Mouse (Mus musculus): ENCODE measurements around the gene Popdc2. TPM values are rescaled to one million over a fixed set of nuclear protein-coding genes. Genes with fewer than 3 reads are reported as not detected.

Gene Popdc2
- total and polyA plus RNA-seq, 2 experiments: 0.18 TPM

DNA sequence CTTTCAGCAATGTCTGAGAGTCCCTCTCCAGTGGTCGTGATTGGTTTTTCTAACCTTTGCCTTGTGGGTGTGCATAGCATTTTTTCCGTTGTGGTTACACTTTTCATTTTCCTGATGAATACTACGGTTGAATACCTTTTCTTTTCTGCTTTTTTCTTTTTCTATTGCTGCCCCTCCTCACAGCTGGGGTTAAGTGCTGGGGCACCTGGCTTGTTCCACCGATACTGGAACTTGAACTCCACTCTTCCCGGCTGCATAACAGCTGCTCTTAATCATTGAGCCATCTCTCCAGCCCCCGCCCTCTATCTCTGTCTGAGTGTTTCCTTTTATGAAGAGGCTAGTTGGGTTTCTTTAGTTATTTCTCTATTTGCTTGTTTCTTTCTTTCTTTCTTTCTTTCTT is 17.1 kb downstream of the Popdc2 start:
- no peak overlapping the region for H3K27ac ChIP-seq (replicated peaks; ENCODE audit: insufficient read depth, low read depth, low read length)

DNA sequence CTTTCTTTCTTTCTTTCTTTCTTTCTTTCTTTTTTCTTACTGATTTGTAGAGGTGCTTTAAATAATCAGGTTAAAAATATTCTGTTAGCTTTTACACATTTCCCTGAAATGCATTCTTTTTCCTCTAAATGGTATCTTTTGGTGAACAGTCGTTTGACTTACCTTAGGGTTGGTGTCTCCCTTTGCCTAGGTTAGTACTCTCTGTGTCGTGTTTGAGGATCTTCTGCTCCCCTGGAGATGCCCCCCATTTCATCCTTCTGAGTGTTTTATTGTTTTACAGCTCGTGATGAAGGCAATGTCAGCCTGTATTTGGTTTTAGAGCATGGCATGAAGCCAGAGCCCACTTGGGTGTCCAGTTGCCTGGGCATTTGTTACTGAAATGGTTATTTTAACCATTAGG is 17.5 kb downstream of the Popdc2 start:
- DNase-seq (ENCODE audit: extremely low read depth, low read depth, low spot score): no peak
- H3K4me3 ChIP-seq (ENCODE audit: insufficient read depth, low read depth, low read length): no peak overlapping the region
- H3K9ac ChIP-seq (ENCODE audit: low read depth, low read length): no peak overlapping the region
- H3K27me3 ChIP-seq (ENCODE audit: control insufficient read depth, insufficient read depth, low read length): no peaks in the 10 kb centered on the region
- TF ChIP-seq POLR2A (IDR thresholded peaks at IDR 0.05; ENCODE audit: extremely low read depth, insufficient read depth, low read length) (no peak), CTCF (IDR thresholded peaks at IDR 0.05; ENCODE audit: low read depth, low read length) (no peak)
- 79% methylated on average over 3 of the region's 3 CpGs for WGBS
- no peaks in the 10 kb centered on the region for H3K36me3 ChIP-seq (ENCODE audit: control insufficient read depth, insufficient read depth, low read length)
- no peak overlapping the region for H3K27ac ChIP-seq (replicated peaks; ENCODE audit: insufficient read depth, low read depth, low read length)
- H3K79me2 ChIP-seq (ENCODE audit: control insufficient read depth, insufficient read depth, low read length): no peaks in the 10 kb centered on the region
- H3K4me1 ChIP-seq (ENCODE audit: control insufficient read depth, insufficient read depth, low read length): no peaks in the 10 kb centered on the region; the same call in 1 of the 2 replicates

More for the DNA sequence above, 17.1 kb downstream of the Popdc2 start:
- H3K79me2 ChIP-seq (ENCODE audit: control insufficient read depth, insufficient read depth, low read length): no peaks in the 10 kb centered on the region
- TF ChIP-seq POLR2A (IDR thresholded peaks at IDR 0.05; ENCODE audit: extremely low read depth, insufficient read depth, low read length) (no peak), CTCF (IDR thresholded peaks at IDR 0.05; ENCODE audit: low read depth, low read length) (no peak)
- no peaks in the 10 kb centered on the region for H3K36me3 ChIP-seq (ENCODE audit: control insufficient read depth, insufficient read depth, low read length)
- WGBS: 58% methylated on average over 6 of the region's 6 CpGs
- no peaks in the 10 kb centered on the region for H3K27me3 ChIP-seq (ENCODE audit: control insufficient read depth, insufficient read depth, low read length)
- H3K4me3 ChIP-seq (ENCODE audit: insufficient read depth, low read depth, low read length): no peak overlapping the region
- no peaks in the 10 kb centered on the region; the same call in 1 of the 2 replicates for H3K4me1 ChIP-seq (ENCODE audit: control insufficient read depth, insufficient read depth, low read length)
- DNase-seq (ENCODE audit: extremely low read depth, low read depth, low spot score): no peak
- no peak overlapping the region for H3K9ac ChIP-seq (ENCODE audit: low read depth, low read length)

DNA sequence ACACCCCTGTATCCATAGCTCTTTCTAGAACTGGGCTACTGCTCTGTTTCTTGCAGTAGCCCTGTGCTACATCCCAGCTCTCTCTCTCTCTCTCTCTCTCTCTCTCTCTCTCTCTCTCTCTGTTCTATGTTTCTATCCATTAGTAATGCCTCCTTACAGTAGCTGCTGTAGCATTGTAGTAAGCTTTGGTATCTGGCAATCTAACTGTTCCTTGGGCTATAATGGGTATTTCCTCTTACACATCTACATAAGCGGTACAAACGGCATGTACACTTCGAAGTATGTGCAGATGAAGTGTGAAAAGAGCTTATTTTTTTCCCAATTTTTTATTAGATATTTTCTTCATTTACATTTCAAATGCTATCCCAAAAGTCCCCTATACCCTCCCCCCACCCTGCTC is 17.9 kb downstream of the Popdc2 start:
- Histone ChIP-seq H3K4me1 (ENCODE audit: control insufficient read depth, insufficient read depth, low read length) (no peaks in the 10 kb centered on the region; the same call in 1 of the 2 replicates), H3K36me3 (ENCODE audit: control insufficient read depth, insufficient read depth, low read length) (no peaks in the 10 kb centered on the region), H3K4me3 (ENCODE audit: insufficient read depth, low read depth, low read length) (no peak overlapping the region), H3K27ac (replicated peaks; ENCODE audit: insufficient read depth, low read depth, low read length) (no peak overlapping the region), H3K27me3 (ENCODE audit: control insufficient read depth, insufficient read depth, low read length) (no peaks in the 10 kb centered on the region), H3K79me2 (ENCODE audit: control insufficient read depth, insufficient read depth, low read length) (no peaks in the 10 kb centered on the region), H3K9ac (ENCODE audit: low read depth, low read length) (no peak overlapping the region)
- 91% methylated on average over 3 of the region's 3 CpGs for WGBS
- DNase-seq (ENCODE audit: extremely low read depth, low read depth, low spot score): no peak
- no peak for TF ChIP-seq CTCF (IDR thresholded peaks at IDR 0.05; ENCODE audit: low read depth, low read length)
- TF ChIP-seq POLR2A (IDR thresholded peaks at IDR 0.05; ENCODE audit: extremely low read depth, insufficient read depth, low read length): no peak

DNA sequence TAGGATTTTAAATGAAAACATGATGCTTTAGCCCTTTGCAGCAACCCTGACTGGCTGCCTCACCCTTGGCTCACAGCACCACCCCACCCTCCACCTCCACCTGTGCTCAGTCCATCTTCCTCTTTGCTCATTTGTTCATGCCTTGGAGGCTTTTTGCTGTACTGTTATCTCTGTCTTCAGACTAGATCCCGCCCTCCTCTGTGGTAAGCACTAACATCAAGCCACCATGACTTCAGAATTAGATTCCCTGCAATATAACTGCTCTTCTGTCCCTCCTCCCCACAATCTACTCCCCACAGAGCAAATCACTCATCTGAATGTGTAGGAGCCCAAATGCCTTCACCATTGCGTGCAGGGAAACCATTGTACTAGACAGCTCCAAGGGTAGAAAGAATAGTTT is 21.7 kb downstream of the Popdc2 start:
- no peaks in the 10 kb centered on the region for H3K36me3 ChIP-seq (ENCODE audit: control insufficient read depth, insufficient read depth, low read length)
- no peaks in the 10 kb centered on the region for H3K4me1 ChIP-seq (ENCODE audit: control insufficient read depth, insufficient read depth, low read length)
- 95% methylated on average over 2 of the region's 2 CpGs for WGBS
- no peak for DNase-seq (ENCODE audit: extremely low read depth, low read depth, low spot score)
- no peaks in the 10 kb centered on the region for H3K79me2 ChIP-seq (ENCODE audit: control insufficient read depth, insufficient read depth, low read length)
- H3K4me3 ChIP-seq (ENCODE audit: insufficient read depth, low read depth, low read length): no peak overlapping the region
- H3K9ac ChIP-seq (ENCODE audit: low read depth, low read length): no peak overlapping the region
- H3K27me3 ChIP-seq (ENCODE audit: control insufficient read depth, insufficient read depth, low read length): no peaks in the 10 kb centered on the region
- no peak overlapping the region for H3K27ac ChIP-seq (replicated peaks; ENCODE audit: insufficient read depth, low read depth, low read length)
- no peak for TF ChIP-seq CTCF (IDR thresholded peaks at IDR 0.05; ENCODE audit: low read depth, low read length)
- TF ChIP-seq POLR2A (IDR thresholded peaks at IDR 0.05; ENCODE audit: extremely low read depth, insufficient read depth, low read length): no peak

DNA sequence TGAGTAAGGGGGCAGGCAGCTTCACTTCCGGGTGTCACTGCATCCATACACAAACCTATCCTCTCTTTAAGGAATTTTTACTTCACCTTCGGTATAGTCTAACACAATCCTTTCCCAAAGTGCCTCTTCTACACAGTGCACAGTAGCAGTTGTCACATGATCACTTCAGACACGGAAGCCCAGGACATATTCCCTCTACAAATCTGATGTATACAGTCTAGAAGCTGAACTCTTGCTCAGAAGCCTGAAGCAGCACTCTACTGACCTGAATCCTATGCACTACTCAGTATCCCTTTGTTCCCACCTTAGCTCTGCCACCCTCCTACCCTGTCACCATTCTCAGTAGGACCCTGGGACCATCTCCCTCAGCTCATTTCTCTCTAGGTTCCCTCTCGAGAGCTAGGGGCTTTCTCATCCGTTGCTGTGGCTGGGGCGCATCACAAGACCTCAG is 23.2 kb downstream of the Popdc2 start:
- 93% methylated on average over 6 of the region's 6 CpGs for WGBS
- H3K27me3 ChIP-seq (ENCODE audit: control insufficient read depth, insufficient read depth, low read length): no peaks in the 10 kb centered on the region
- H3K36me3 ChIP-seq (ENCODE audit: control insufficient read depth, insufficient read depth, low read length): no peaks in the 10 kb centered on the region
- H3K27ac ChIP-seq (replicated peaks; ENCODE audit: insufficient read depth, low read depth, low read length): no peak overlapping the region
- H3K4me3 ChIP-seq (ENCODE audit: insufficient read depth, low read depth, low read length): no peak overlapping the region
- TF ChIP-seq CTCF (IDR thresholded peaks at IDR 0.05; ENCODE audit: low read depth, low read length) (no peak), POLR2A (IDR thresholded peaks at IDR 0.05; ENCODE audit: extremely low read depth, insufficient read depth, low read length) (no peak)
- no peaks in the 10 kb centered on the region for H3K4me1 ChIP-seq (ENCODE audit: control insufficient read depth, insufficient read depth, low read length)
- no peaks in the 10 kb centered on the region for H3K79me2 ChIP-seq (ENCODE audit: control insufficient read depth, insufficient read depth, low read length)
- no peak overlapping the region for H3K9ac ChIP-seq (ENCODE audit: low read depth, low read length)
- DNase-seq (ENCODE audit: extremely low read depth, low read depth, low spot score): no peak

DNA sequence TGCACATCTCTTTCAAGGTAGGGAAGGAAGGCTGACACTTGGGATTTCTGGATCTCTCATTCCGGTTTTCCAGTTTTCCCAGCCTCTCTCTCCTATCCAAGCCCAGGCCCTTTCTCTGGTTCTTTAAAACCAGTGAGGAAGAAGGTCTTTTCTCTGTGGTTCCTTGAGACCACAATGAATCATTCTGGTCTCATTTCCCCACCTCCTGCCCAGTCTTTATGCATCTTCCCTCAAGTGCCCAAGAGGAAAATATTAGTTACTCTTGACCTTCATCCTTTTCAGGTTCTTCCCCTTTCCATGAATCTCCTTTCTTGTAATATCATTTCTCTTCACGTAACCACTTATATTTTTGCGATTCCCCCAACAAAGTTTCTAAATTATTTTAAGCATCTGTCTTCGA is 23.7 kb downstream of the Popdc2 start:
- H3K36me3 ChIP-seq (ENCODE audit: control insufficient read depth, insufficient read depth, low read length): no peaks in the 10 kb centered on the region
- no peaks in the 10 kb centered on the region for H3K4me1 ChIP-seq (ENCODE audit: control insufficient read depth, insufficient read depth, low read length)
- no peak for TF ChIP-seq POLR2A (IDR thresholded peaks at IDR 0.05; ENCODE audit: extremely low read depth, insufficient read depth, low read length)
- TF ChIP-seq CTCF (IDR thresholded peaks at IDR 0.05; ENCODE audit: low read depth, low read length): no peak
- no peaks in the 10 kb centered on the region for H3K27me3 ChIP-seq (ENCODE audit: control insufficient read depth, insufficient read depth, low read length)
- no peak overlapping the region for H3K9ac ChIP-seq (ENCODE audit: low read depth, low read length)
- 97% methylated on average over 4 of the region's 4 CpGs for WGBS
- no peaks in the 10 kb centered on the region for H3K79me2 ChIP-seq (ENCODE audit: control insufficient read depth, insufficient read depth, low read length)
- no peak for DNase-seq (ENCODE audit: extremely low read depth, low read depth, low spot score)
- H3K27ac ChIP-seq (replicated peaks; ENCODE audit: insufficient read depth, low read depth, low read length): no peak overlapping the region
- no peak overlapping the region for H3K4me3 ChIP-seq (ENCODE audit: insufficient read depth, low read depth, low read length)
